Mouse (Mus musculus) spleen, postnatal 0 days (tissue): Measurements from ENCODE around the gene Olfr775. TPM values are rescaled to one million over a fixed set of nuclear protein-coding genes. Genes with fewer than 3 reads are reported as not detected.

ENCODE experiments used
- polyA plus RNA-seq: library from polyadenylated mRNA; unstranded; fragments of >200 nt; fragmentation: Nextera tagmentation; extraction: Ambion mirVana; gene quantifications from 2 replicates; pipeline ENCODE4 v1.2.1, GENCODE M21; 2015

Olfr775 gene
- not detected in 2 replicates for polyA plus RNA-seq

DNA sequence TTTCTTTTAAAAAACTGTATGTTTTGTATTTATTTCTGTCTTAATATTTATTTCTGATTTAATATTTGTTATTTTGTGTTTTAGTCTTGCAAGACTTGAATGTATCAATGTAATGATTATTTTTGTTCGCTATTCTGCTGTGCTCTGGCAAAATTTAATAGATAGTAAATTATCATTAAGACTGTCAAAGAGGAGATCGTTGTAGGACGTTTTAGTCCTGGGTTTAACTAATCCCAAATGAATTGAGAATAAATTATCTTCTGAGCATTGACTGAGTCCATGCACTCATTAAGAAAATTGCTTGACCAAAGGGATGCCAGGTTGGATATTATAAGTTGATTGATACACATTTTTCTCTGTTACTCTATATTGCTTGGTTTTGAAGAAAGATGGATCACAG lies at the start of gene Olfr775:
Gene Olfr775, plus strand, starts transcription at position 301 of the 400 bp plus-strand sequence.

DNA sequence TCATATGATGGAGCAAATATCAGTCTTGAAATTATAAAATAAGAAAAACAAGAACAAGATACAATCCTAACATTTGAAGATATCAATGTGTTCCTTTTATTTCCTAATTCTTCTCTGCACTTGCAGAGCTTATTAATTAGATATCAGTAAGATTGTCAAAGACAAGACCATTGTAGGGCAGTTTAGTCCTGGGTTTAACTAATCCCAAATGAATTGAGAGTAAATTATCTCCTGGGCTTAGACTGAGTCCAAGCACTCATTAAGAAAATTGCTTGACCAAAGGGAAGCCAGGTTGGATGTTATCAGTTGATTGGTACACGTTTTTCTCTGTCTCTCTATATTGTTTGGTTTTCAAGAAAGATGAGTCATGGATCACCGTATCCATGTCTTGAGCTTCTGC lies 12.3 kb upstream of the Olfr775 start, which contains the start of gene Olfr774:
Gene Olfr774, plus strand, starts transcription at position 301 of the 400 bp plus-strand sequence.

GRCm38 (mm10) chr10:129258827-129259226 lies 10.6 kb downstream of the Olfr775 start, which contains the start of gene Olfr776:
Gene Olfr776 (plus strand): TSS chr10:129259127.

GRCm38 (mm10) chr10:129271081-129271535 lies 22.9 kb downstream of the Olfr775 start, which contains the start of gene Olfr777:
Gene Olfr777 (minus strand): TSS chr10:129271485.

Other genes with a start within 250 kb of the Olfr775 start
- not detected in 2 replicates for gene Olfr763, start 237.6 kb upstream of the Olfr775 start, polyA plus RNA-seq
- gene Olfr764-ps1, start 208.5 kb upstream of the Olfr775 start, polyA plus RNA-seq: not detected in 2 replicates
- gene Olfr765, start 198.4 kb upstream of the Olfr775 start, polyA plus RNA-seq: not detected in 2 replicates
- gene Olfr766-ps1, start 179.4 kb upstream of the Olfr775 start, polyA plus RNA-seq: not detected in 2 replicates
- gene Olfr767, start 165.5 kb upstream of the Olfr775 start, polyA plus RNA-seq: not detected in 2 replicates
- gene Olfr768, start 149.0 kb upstream of the Olfr775 start, polyA plus RNA-seq: not detected in 2 replicates
- not detected in 2 replicates for gene Olfr769, start 130.6 kb upstream of the Olfr775 start, polyA plus RNA-seq
- gene Olfr770, start 109.4 kb upstream of the Olfr775 start, polyA plus RNA-seq: not detected in 2 replicates
- not detected in 2 replicates for gene Olfr771, start 83.7 kb upstream of the Olfr775 start, polyA plus RNA-seq
- not detected in 2 replicates for gene Olfr772, start 70.5 kb upstream of the Olfr775 start, polyA plus RNA-seq
- gene Olfr773, start 61.0 kb upstream of the Olfr775 start, polyA plus RNA-seq: not detected in 2 replicates
- not detected in 2 replicates for gene Olfr774, start 12.2 kb upstream of the Olfr775 start, polyA plus RNA-seq
- gene Olfr776, start 10.7 kb downstream of the Olfr775 start, polyA plus RNA-seq: not detected in 2 replicates
- not detected in 2 replicates for gene Olfr777, start 23.1 kb downstream of the Olfr775 start, polyA plus RNA-seq
- not detected in 2 replicates for gene Olfr780, start 69.7 kb downstream of the Olfr775 start, polyA plus RNA-seq
- not detected in 2 replicates for gene Olfr781, start 80.4 kb downstream of the Olfr775 start, polyA plus RNA-seq
- not detected in 2 replicates for gene Olfr782, start 100.4 kb downstream of the Olfr775 start, polyA plus RNA-seq
- 0.04 and 0.07 TPM in 2 replicates for gene Olfr784, start 135.7 kb downstream of the Olfr775 start, polyA plus RNA-seq
- not detected in 2 replicates for gene Olfr785, start 157.0 kb downstream of the Olfr775 start, polyA plus RNA-seq
- not detected in 2 replicates for gene Olfr786, start 178.9 kb downstream of the Olfr775 start, polyA plus RNA-seq
- gene Olfr787, start 213.4 kb downstream of the Olfr775 start, polyA plus RNA-seq: not detected in 2 replicates
- gene Olfr788, start 222.6 kb downstream of the Olfr775 start, polyA plus RNA-seq: not detected in 2 replicates
- gene Olfr789, start 236.3 kb downstream of the Olfr775 start, polyA plus RNA-seq: not detected in 2 replicates